Mouse (Mus musculus): ENCODE data around the gene Kcne3. TPM values are rescaled to one million over a fixed set of nuclear protein-coding genes. Genes with fewer than 3 reads are reported as not detected.
A peak's percentile ranks its signal among the peaks of the same experiment; 100 is the strongest.

Gene Kcne3
- 21.8 and 27.6 TPM in 2 replicates for total RNA-seq (2014; fragmentation: Nextera tagmentation)
- total RNA-seq (2017): 71.8 and 73.8 TPM in 2 replicates
- 1.5 and 1.6 TPM in 2 replicates for polyA plus RNA-seq (2012)

DNA sequence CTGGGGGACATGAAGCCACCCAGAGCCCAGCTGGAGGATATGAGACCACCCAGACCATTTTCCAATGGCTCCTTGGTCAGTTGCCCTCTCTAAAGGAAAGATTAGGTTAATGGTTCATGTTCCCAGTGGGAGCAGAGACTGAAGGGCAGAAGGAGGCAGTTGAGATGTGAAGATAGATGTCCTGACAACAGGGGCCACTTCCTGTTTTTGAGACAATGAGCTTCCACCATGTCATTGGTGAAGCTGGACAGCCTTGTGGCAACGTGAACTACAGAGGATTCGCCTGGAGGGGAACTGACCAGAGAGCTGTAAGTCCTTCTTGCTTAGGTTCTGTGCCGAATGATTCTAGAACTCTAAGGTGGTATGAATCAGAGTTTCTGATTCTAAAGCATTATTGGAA, at the start of gene Kcne3:
Kcne3 (plus strand) TSS at position 234 of the 400 bp plus-strand sequence.
- peaks cover 14% of the 10 kb centered on the region for H3K36me3 ChIP-seq (replicated peaks)
- no peak for TF ChIP-seq CTCF (IDR thresholded peaks at IDR 0.05; ENCODE audit: low read depth, low read length)
- no peaks in the 10 kb centered on the region for H3K27me3 ChIP-seq (ENCODE audit: insufficient read depth, low read length)
- H3K9me3 ChIP-seq (replicated peaks): no peaks in the 10 kb centered on the region
- DNase-seq (ENCODE audit: low spot score) (peak; percentile 33), ATAC-seq (ENCODE audit: extremely low read depth, insufficient number of reproducible peaks, low FRiP score, poor library complexity, severe bottlenecking) (0 out of 2 replicates have a peak, but pooled peaks have one; percentile 29)
- H3K4me1 ChIP-seq (ENCODE audit: insufficient read depth, low read depth, low read length): peaks cover 64% of the 10 kb centered on the region
- H3K4me3 ChIP-seq (ENCODE audit: low read depth, low read length): peak within 1 kb of the TSS; percentile 41; the same call in 1 of the 2 replicates

- peaks cover 14% of the 10 kb centered on the region for H3K4me1 ChIP-seq (ENCODE audit: insufficient read depth, low read depth, low read length)
- ATAC-seq (ENCODE audit: extremely low read depth, insufficient number of reproducible peaks, low FRiP score, poor library complexity, severe bottlenecking) (no peak), DNase-seq (ENCODE audit: low spot score) (no peak)
- H3K36me3 ChIP-seq (replicated peaks): no peaks in the 10 kb centered on the region
- no peak overlapping the region for H3K4me3 ChIP-seq (ENCODE audit: low read depth, low read length)
- H3K27me3 ChIP-seq (ENCODE audit: insufficient read depth, low read length): peaks cover 23% of the 10 kb centered on the region
- TF ChIP-seq CTCF (IDR thresholded peaks at IDR 0.05; ENCODE audit: low read depth, low read length) (no peak), TAL1 (conservative IDR thresholded peaks at IDR 0.05; ENCODE audit: low read depth, low read length) (no peak), GATA1 (IDR thresholded peaks at IDR 0.05; ENCODE audit: borderline replicate concordance, low read length) (no peak), GATA2 (IDR thresholded peaks at IDR 0.05; ENCODE audit: borderline replicate concordance, low read depth, low read length) (no peak), POLR2AphosphoS5 (IDR thresholded peaks at IDR 0.05; ENCODE audit: insufficient replicate concordance, low read depth, low read length) (no peak)
- H3K9me3 ChIP-seq (replicated peaks): peaks cover 3% of the 10 kb centered on the region
These were observed 49.8 kb upstream of the Kcne3 start for GRCm38 (mm10) chr7:100126514-100126913.

DNA sequence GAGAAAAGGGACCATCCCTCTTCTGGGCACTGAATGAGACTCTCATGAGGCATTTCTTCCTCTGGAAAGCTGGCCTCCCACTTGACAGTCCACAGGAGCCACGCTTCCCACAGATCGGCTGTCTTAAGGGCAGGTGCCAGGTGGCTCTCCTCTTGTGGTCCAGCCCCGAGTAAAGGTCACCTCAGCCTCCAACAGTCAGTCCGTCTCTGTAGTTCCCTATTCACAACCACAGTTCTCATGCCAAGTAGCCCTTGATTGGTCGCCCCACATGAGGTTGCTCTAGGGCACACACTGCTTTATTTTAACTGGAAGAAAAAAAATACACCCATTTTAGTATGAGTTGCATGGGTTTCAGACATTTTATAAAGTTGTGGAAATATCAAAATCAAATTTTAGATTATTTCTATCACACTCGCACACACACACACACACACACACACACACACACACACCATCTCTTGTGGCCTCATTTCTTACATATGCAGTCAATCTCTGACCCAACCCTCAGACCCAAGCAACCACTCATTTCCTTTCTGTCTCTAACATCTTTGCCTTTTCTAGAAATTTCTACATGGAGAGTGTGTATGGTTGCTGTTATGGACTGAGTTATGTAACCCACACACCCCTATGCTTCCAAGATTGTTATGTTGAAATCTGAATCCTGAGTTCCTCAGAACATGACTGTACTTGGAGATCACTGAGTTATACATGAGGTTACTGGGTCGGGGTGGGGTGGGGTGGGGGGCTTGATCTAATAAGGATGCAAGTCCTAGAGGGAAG, 47.9 kb upstream of the Kcne3 start:
- peaks cover 27% of the 10 kb centered on the region for H3K27me3 ChIP-seq (ENCODE audit: insufficient read depth, low read length)
- no peak overlapping the region for H3K4me3 ChIP-seq (ENCODE audit: low read depth, low read length)
- no peaks in the 10 kb centered on the region for H3K36me3 ChIP-seq (replicated peaks)
- DNase-seq (ENCODE audit: low spot score) (no peak), ATAC-seq (ENCODE audit: extremely low read depth, insufficient number of reproducible peaks, low FRiP score, poor library complexity, severe bottlenecking) (no peak)
- H3K9me3 ChIP-seq (replicated peaks): peaks cover 3% of the 10 kb centered on the region
- TF ChIP-seq GATA2 (IDR thresholded peaks at IDR 0.05; ENCODE audit: borderline replicate concordance, low read depth, low read length) (no peak), TAL1 (conservative IDR thresholded peaks at IDR 0.05; ENCODE audit: low read depth, low read length) (no peak), GATA1 (IDR thresholded peaks at IDR 0.05; ENCODE audit: borderline replicate concordance, low read length) (no peak), CTCF (IDR thresholded peaks at IDR 0.05; ENCODE audit: low read depth, low read length) (no peak), POLR2AphosphoS5 (IDR thresholded peaks at IDR 0.05; ENCODE audit: insufficient replicate concordance, low read depth, low read length) (no peak)
- H3K4me1 ChIP-seq (ENCODE audit: insufficient read depth, low read depth, low read length): peaks cover 3% of the 10 kb centered on the region

DNA sequence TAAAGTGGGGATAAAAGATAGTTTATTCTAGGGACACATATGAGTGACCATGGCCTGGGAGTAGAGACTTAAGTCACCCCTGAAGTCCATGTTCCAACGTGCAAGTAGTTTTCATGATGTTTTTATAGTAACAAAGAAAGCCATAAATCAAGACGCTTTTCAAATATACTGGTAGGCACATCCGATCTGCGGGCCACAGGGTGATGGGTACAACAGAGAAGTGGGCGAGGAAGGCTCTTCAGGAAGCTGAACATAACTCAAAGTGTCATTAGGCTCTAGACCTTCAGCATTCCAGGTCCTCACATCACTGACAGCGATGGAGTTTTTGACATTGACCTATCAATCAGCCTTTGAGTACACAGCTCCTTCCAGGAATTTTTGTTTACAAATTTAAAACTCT, 45.7 kb upstream of the Kcne3 start:
- H3K36me3 ChIP-seq (replicated peaks): no peaks in the 10 kb centered on the region
- H3K27me3 ChIP-seq (ENCODE audit: insufficient read depth, low read length): peaks cover 33% of the 10 kb centered on the region
- TF ChIP-seq TAL1 (conservative IDR thresholded peaks at IDR 0.05; ENCODE audit: low read depth, low read length): no peak
- TF ChIP-seq GATA2 (IDR thresholded peaks at IDR 0.05; ENCODE audit: borderline replicate concordance, low read depth, low read length): no peak
- TF ChIP-seq CTCF (IDR thresholded peaks at IDR 0.05; ENCODE audit: low read depth, low read length): no peak
- no peak for TF ChIP-seq POLR2AphosphoS5 (IDR thresholded peaks at IDR 0.05; ENCODE audit: insufficient replicate concordance, low read depth, low read length)
- no peak for TF ChIP-seq GATA1 (IDR thresholded peaks at IDR 0.05; ENCODE audit: borderline replicate concordance, low read length)
- peaks cover 3% of the 10 kb centered on the region for H3K9me3 ChIP-seq (replicated peaks)
- no peaks in the 10 kb centered on the region; the same call in 1 of the 2 replicates for H3K4me1 ChIP-seq (ENCODE audit: insufficient read depth, low read depth, low read length)
- H3K4me3 ChIP-seq (ENCODE audit: low read depth, low read length): no peak overlapping the region
- DNase-seq (ENCODE audit: low spot score) (no peak), ATAC-seq (ENCODE audit: extremely low read depth, insufficient number of reproducible peaks, low FRiP score, poor library complexity, severe bottlenecking) (no peak)

DNA sequence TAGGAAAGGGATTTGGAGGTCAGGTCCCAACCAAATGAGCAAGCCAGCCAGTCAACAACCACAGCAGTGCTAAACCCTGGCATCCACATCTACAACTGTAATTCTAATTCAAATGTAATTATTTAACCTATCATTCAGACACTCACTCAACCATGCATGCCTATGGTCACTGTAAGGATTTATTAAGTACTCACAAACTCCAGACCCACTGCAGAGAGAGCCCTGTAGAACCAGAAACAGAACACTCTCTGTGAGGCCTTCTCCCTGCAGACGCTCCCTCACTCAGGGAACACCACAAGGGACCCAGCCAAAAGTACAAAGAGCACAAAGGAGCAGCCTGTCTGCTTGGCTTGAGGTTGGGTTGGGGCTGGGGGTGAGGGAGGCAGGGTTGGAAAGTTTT, 43.9 kb upstream of the Kcne3 start:
- DNase-seq (ENCODE audit: low spot score) (no peak), ATAC-seq (ENCODE audit: extremely low read depth, insufficient number of reproducible peaks, low FRiP score, poor library complexity, severe bottlenecking) (no peak)
- Histone ChIP-seq H3K4me1 (ENCODE audit: insufficient read depth, low read depth, low read length) (no peaks in the 10 kb centered on the region; the same call in 1 of the 2 replicates), H3K9me3 (replicated peaks) (no peaks in the 10 kb centered on the region), H3K27me3 (ENCODE audit: insufficient read depth, low read length) (peaks cover 44% of the 10 kb centered on the region), H3K36me3 (replicated peaks) (no peaks in the 10 kb centered on the region), H3K4me3 (ENCODE audit: low read depth, low read length) (no peak overlapping the region)
- TF ChIP-seq TAL1 (conservative IDR thresholded peaks at IDR 0.05; ENCODE audit: low read depth, low read length) (no peak), POLR2AphosphoS5 (IDR thresholded peaks at IDR 0.05; ENCODE audit: insufficient replicate concordance, low read depth, low read length) (no peak), CTCF (IDR thresholded peaks at IDR 0.05; ENCODE audit: low read depth, low read length) (no peak), GATA2 (IDR thresholded peaks at IDR 0.05; ENCODE audit: borderline replicate concordance, low read depth, low read length) (no peak), GATA1 (IDR thresholded peaks at IDR 0.05; ENCODE audit: borderline replicate concordance, low read length) (no peak)

DNA sequence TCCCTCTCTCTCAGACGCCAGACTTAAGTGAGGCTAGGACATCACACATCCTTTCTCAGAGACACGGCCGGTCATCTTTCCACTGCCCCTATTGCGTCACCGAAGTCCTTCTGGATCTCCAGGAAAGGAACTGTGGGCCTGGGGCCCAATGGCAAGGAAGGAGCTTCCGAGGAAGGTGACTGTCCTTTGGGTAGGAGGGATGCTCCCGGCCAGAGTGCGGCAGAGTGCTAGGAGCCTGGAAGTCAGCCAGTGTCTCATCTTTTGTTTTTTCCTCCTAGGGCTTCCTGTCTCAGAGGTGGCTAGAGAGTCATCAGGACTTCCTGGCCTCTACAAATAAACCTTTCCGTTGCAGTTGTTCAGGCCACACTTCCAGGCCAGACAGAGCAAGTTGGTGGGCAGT, 39.3 kb upstream of the Kcne3 start:
- TF ChIP-seq POLR2AphosphoS5 (IDR thresholded peaks at IDR 0.05; ENCODE audit: insufficient replicate concordance, low read depth, low read length) (no peak), GATA1 (IDR thresholded peaks at IDR 0.05; ENCODE audit: borderline replicate concordance, low read length) (no peak), TAL1 (conservative IDR thresholded peaks at IDR 0.05; ENCODE audit: low read depth, low read length) (no peak)
- Histone ChIP-seq H3K4me1 (ENCODE audit: insufficient read depth, low read depth, low read length) (no peaks in the 10 kb centered on the region), H3K4me3 (ENCODE audit: low read depth, low read length) (no peak overlapping the region), H3K27me3 (ENCODE audit: insufficient read depth, low read length) (peaks cover 26% of the 10 kb centered on the region), H3K36me3 (replicated peaks) (no peaks in the 10 kb centered on the region), H3K9me3 (replicated peaks) (no peaks in the 10 kb centered on the region)
- ATAC-seq (ENCODE audit: extremely low read depth, insufficient number of reproducible peaks, low FRiP score, poor library complexity, severe bottlenecking): no peak
- no peak for DNase-seq (ENCODE audit: low spot score)
